Mouse (Mus musculus): Measurements from ENCODE around the gene Dennd1a.

- TF ChIP-seq CTCF (IDR thresholded peaks at IDR 0.05; ENCODE audit: control insufficient read depth, insufficient read depth, insufficient read length) (no peak), CEBPB (IDR thresholded peaks at IDR 0.05; ENCODE audit: low read depth) (no peak), USF1 (IDR thresholded peaks at IDR 0.05; ENCODE audit: low read depth) (no peak), MAX (IDR thresholded peaks at IDR 0.05) (no peak)
These were observed 347.2 kb downstream of the Dennd1a start for GRCm38 (mm10) chr2:37939997-37940396.

Measured in C2C12 (cell line).